Mouse (Mus musculus) lung, postnatal 0 days (tissue): Measurements from ENCODE around the gene Cox7a1. TPM values are rescaled to one million over a fixed set of nuclear protein-coding genes. Genes with fewer than 3 reads are reported as not detected.
"Not testable (repeated sequence)": the region's sequence is repeated elsewhere in the genome, so short reads cannot be mapped to it uniquely, and the experiment has no call there.

Source experiments
- ATAC-seq: fragments of 200-750 bp; cut with Nextera tagmentation; 2 replicates; pipeline ENCODE4 v1.8.0; 2017; ENCODE audit warnings: moderate library complexity
- DNase-seq: peaks from one replicate; pipeline ENCODE4 v3.0.0-alpha.2; 2016; ENCODE audit warnings: low spot score
- H3K27ac ChIP-seq: fragments of 300-500 bp; sonication (generic); 2 replicates; pipeline ENCODE4 v1.5.1; 2014; ENCODE audit warnings: antibody characterized with exemption, mild to moderate bottlenecking, low read length, mixed read lengths
- H3K27me3 ChIP-seq: fragments of 300-500 bp; sonication (generic); replicated peaks from 2 replicates; pipeline ENCODE4 v1.6.1; 2014; ENCODE audit warnings: low read length, mixed read lengths; ENCODE audit not compliant: insufficient read depth
- H3K36me3 ChIP-seq: fragments of 300-500 bp; sonication (generic); 2 replicates; pipeline ENCODE4 v1.6.1; 2014; ENCODE audit warnings: low read length, mixed read lengths; ENCODE audit not compliant: insufficient read depth
- H3K4me1 ChIP-seq: fragments of 300-500 bp; sonication (generic); 2 replicates; pipeline ENCODE4 v1.6.1; 2014; ENCODE audit warnings: antibody characterized with exemption, low read depth, low read length, mixed read lengths; ENCODE audit not compliant: insufficient read depth
- H3K4me2 ChIP-seq: fragments of 300-500 bp; sonication (generic); replicated peaks from 2 replicates; pipeline ENCODE4 v1.6.1; 2014; ENCODE audit warnings: low read depth, mild to moderate bottlenecking, low read length, moderate library complexity, mixed read lengths
- H3K4me3 ChIP-seq: fragments of 300-500 bp; sonication (generic); 2 replicates; pipeline ENCODE4 v1.5.1; 2014; ENCODE audit warnings: low read depth, low read length
- H3K9ac ChIP-seq: fragments of 300-500 bp; sonication (generic); replicated peaks from 2 replicates; pipeline ENCODE4 v1.6.1; 2014; ENCODE audit warnings: low read depth, mild to moderate bottlenecking
- H3K9me3 ChIP-seq: fragments of 300-500 bp; sonication (generic); 2 replicates; pipeline ENCODE4 v1.6.1; 2016; ENCODE audit warnings: low read length, mixed read lengths
- CTCF ChIP-seq: IDR thresholded peaks from 2 replicates; pipeline ENCODE4 v1.5.1; 2016; ENCODE audit warnings: antibody characterized with exemption, mild to moderate bottlenecking
- EP300 ChIP-seq: IDR thresholded peaks from 2 replicates; pipeline ENCODE4 v1.6.1; 2016; ENCODE audit warnings: antibody characterized with exemption, mild to moderate bottlenecking, control low read depth
- WGBS: fragments of 180-500 bp; shearing (Covaris S2); extraction: QIAGEN DNeasy Blood & Tissue Kit; methylation state at CpG from one replicate; pipeline ENCODE4 v1.1.7; 2014; 5-methylcytosine and 5-hydroxymethylcytosine counted together
- polyA plus RNA-seq: library from polyadenylated mRNA; unstranded; fragments of >200 nt; fragmentation: Nextera tagmentation; extraction: Ambion mirVana; gene quantifications from 2 replicates; pipeline ENCODE4 v1.2.1, GENCODE M21; 2015

The Cox7a1 gene
- polyA plus RNA-seq, 1 experiment from 2014 or later = 18.8 TPM

DNA sequence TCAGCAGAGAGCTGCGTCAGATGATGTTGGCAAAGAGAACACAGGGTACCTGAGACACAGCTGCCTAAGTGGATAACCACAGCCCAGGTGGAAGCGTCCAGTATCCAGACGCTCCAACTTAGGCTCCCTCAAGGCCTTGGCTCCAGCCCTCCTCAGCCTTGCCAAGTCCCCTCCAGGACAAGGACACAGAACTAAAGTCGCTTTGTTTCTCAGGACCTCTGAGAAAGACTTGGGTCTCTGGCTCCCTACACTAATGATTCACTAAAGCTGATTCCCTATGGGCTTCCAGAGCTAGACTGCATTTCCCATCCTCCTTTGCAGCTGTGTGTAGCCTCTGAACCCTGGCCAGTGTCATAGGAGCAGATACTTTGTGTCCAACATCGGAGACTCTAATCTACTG is 16.3 kb downstream of the Cox7a1 start:
- no peak for TF ChIP-seq CTCF
- no peak for TF ChIP-seq EP300
- WGBS = 78% methylated on average over 5 of the region's 5 CpGs

DNA sequence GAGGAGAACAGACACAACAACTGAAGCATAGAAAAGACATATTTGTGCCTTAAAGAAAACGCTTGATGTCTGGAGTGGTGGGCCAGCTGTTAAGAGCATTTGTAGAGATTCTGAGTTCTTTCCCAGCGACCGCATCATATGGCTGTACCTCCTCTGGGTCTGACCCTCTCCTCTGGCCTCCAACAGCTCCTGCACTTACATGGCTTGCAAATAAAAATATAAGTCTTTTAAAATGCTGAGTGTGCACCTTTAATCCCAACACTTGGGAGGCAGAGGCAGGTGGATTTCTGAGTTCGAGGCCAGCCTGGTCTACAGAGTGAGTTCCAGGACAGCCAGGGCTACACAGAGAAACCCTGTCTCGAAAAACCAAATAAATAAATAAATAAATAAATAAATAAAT is 16.7 kb downstream of the Cox7a1 start:
- not testable (repeated sequence) for H3K4me2 ChIP-seq, H3K27ac ChIP-seq, H3K9me3 ChIP-seq, H3K36me3 ChIP-seq, DNase-seq, H3K9ac ChIP-seq, H3K4me3 ChIP-seq, ATAC-seq, H3K4me1 ChIP-seq, H3K27me3 ChIP-seq
- 90% methylated on average over 5 of the region's 5 CpGs for WGBS

More for the DNA sequence above, 16.3 kb downstream of the Cox7a1 start:
- Histone ChIP-seq H3K9ac (no peak overlapping the region), H3K27me3 (no peaks in the 10 kb centered on the region), H3K4me1 (0 out of 2 replicates have a peak, but pooled peaks cover 1% of the 10 kb centered on the region), H3K27ac (no peak overlapping the region), H3K36me3 (no peaks in the 10 kb centered on the region), H3K4me2 (no peak overlapping the region), H3K4me3 (no peak overlapping the region), H3K9me3 (no peaks in the 10 kb centered on the region)
- ATAC-seq = no peak
- no peak for DNase-seq

GRCm38 (mm10) chr7:30202895-30203690 is 19.1 kb downstream of the Cox7a1 start:
- DNase-seq = no peak
- TF ChIP-seq CTCF (no peak), EP300 (no peak)
- WGBS = 38% methylated on average over 11 of the region's 11 CpGs

GRCm38 (mm10) chr7:30204380-30204779 is 20.4 kb downstream of the Cox7a1 start:
- DNase-seq (no peak), ATAC-seq (no peak)
- H3K9me3 ChIP-seq = no peaks in the 10 kb centered on the region
- H3K27me3 ChIP-seq = no peaks in the 10 kb centered on the region
- 18% methylated on average over 8 of the region's 8 CpGs for WGBS
- H3K9ac ChIP-seq = no peak overlapping the region
- H3K4me1 ChIP-seq = no peaks in the 10 kb centered on the region
- no peak overlapping the region for H3K4me2 ChIP-seq
- H3K27ac ChIP-seq = no peak overlapping the region
- no peak overlapping the region for H3K4me3 ChIP-seq
- no peaks in the 10 kb centered on the region for H3K36me3 ChIP-seq
- TF ChIP-seq EP300 (no peak), CTCF (no peak)

More at GRCm38 (mm10) chr7:30202895-30203690, 19.1 kb downstream of the Cox7a1 start:
- Histone ChIP-seq H3K27ac (no peak overlapping the region), H3K4me1 (no peaks in the 10 kb centered on the region), H3K36me3 (no peaks in the 10 kb centered on the region), H3K4me3 (no peak overlapping the region), H3K9me3 (no peaks in the 10 kb centered on the region), H3K4me2 (no peak overlapping the region), H3K9ac (no peak overlapping the region), H3K27me3 (no peaks in the 10 kb centered on the region)
- ATAC-seq = no peak

DNA sequence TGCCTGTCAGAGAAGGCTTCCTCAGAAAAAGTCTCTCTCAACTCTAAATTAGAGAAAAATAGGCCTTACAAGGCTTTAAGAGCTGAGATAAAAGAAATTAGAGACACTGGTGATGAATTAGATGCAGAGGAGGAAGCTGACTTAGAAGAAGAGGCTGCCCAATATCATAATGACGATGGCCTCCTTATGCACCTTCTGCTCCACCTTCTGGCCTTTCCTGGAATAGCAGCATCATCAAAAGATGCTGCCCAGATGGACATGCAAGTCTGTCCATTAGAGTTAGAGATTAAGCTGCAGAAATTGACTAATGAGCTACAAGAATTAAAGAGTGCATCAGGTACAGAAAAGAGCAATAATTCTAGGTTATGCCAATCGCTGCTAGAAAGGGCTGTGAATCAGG is 21.4 kb downstream of the Cox7a1 start:
- H3K27ac ChIP-seq = no peak overlapping the region
- no peak overlapping the region for H3K9ac ChIP-seq
- no peak overlapping the region for H3K4me2 ChIP-seq
- no peaks in the 10 kb centered on the region for H3K36me3 ChIP-seq
- H3K4me1 ChIP-seq = no peaks in the 10 kb centered on the region
- H3K9me3 ChIP-seq = no peaks in the 10 kb centered on the region
- TF ChIP-seq EP300 (no peak), CTCF (peak; percentile 88)
- ATAC-seq = no peak
- WGBS = 0% methylated on average over 2 of the region's 2 CpGs
- DNase-seq = peak; percentile 74
- no peak overlapping the region for H3K4me3 ChIP-seq
- no peaks in the 10 kb centered on the region for H3K27me3 ChIP-seq

GRCm38 (mm10) chr7:30206364-30206763 is 22.4 kb downstream of the Cox7a1 start:
- DNase-seq, H3K4me3 ChIP-seq, ATAC-seq, H3K9me3 ChIP-seq, H3K27ac ChIP-seq, H3K4me1 ChIP-seq, H3K9ac ChIP-seq, H3K36me3 ChIP-seq, H3K27me3 ChIP-seq, H3K4me2 ChIP-seq: not testable (repeated sequence)
- WGBS = 48% methylated on average over 5 of the region's 5 CpGs
- TF ChIP-seq CTCF = peak; percentile 10; the same call in 1 of the 2 replicates
